Mouse (Mus musculus) ES-Bruce4 (cell line): ENCODE measurements around the gene Chrm1.
"Not testable (repeated sequence)": the region's sequence is repeated elsewhere in the genome, so short reads cannot be mapped to it uniquely, and the experiment has no call there.

Experiments
- CTCF ChIP-seq: IDR thresholded peaks from one replicate; pipeline ENCODE4 v1.8.1; 2011; ENCODE audit warnings: low read depth, low read length
- EP300 ChIP-seq: IDR thresholded peaks from 2 replicates; pipeline ENCODE4 v1.6.1; 2011; ENCODE audit warnings: low read depth, low read length; ENCODE audit not compliant: insufficient read depth
- POLR2A ChIP-seq: IDR thresholded peaks from one replicate; pipeline ENCODE4 v1.8.1; 2011; ENCODE audit warnings: low read length; ENCODE audit not compliant: insufficient read depth

GRCm38 (mm10) chr19:8728335-8729099 is 64.9 kb downstream of the Chrm1 start:
- not testable (repeated sequence) for TF ChIP-seq CTCF, POLR2A, EP300
